ENCODE assay signal across 20 mouse cellular contexts in genomic region chr6:81441396-81441795, GRCm38 (mm10).
"Had no signal": no experiment of that assay in that cellular context is flagged by ENCODE, and none has a peak within 500 bp of the region (broad histone marks: within the 10 kb centered on the region; RNA-seq: fewer than 3 reads in every experiment).

No protein-coding gene starts in this region.

- H3K27ac ChIP-seq: kidney, embryonic 15.5 days; left cerebral cortex, adult 2 months; limb, embryonic 12.5 days; limb, embryonic 15.5 days; liver, embryonic 14.5 days; macrophage; midbrain, embryonic 12.5 days; midbrain, embryonic 15.5 days; neural tube, embryonic 12.5 days; neural tube, embryonic 15.5 days; stomach, postnatal 0 days had no signal

- H3K9me3 ChIP-seq: kidney, embryonic 15.5 days; limb, embryonic 12.5 days; limb, embryonic 15.5 days; midbrain, embryonic 12.5 days; midbrain, embryonic 15.5 days; neural tube, embryonic 12.5 days; neural tube, embryonic 15.5 days had no signal

- DNase-seq: kidney, adult 11 months; kidney, adult 8-10 months; kidney, postnatal 10 days; kidney, postnatal 36 days; left cerebral cortex, postnatal 4 days; liver, postnatal 0 days; lung, embryonic 14.5 days; thymus, postnatal 25 days had no signal

- H3K4me1 ChIP-seq: kidney, embryonic 15.5 days; limb, embryonic 12.5 days; limb, embryonic 15.5 days; midbrain, embryonic 12.5 days; midbrain, embryonic 15.5 days; neural tube, embryonic 12.5 days; neural tube, embryonic 15.5 days had no signal

- H3K36me3 ChIP-seq: kidney, embryonic 15.5 days; limb, embryonic 12.5 days; limb, embryonic 15.5 days; midbrain, embryonic 12.5 days; midbrain, embryonic 15.5 days; neural tube, embryonic 12.5 days; neural tube, embryonic 15.5 days had no signal

- H3K4me3 ChIP-seq: kidney, embryonic 15.5 days; left cerebral cortex, adult 2 months; limb, embryonic 12.5 days; limb, embryonic 15.5 days; midbrain, embryonic 12.5 days; midbrain, embryonic 15.5 days; neural tube, embryonic 12.5 days; neural tube, embryonic 15.5 days had no signal

- H3K27me3 ChIP-seq: kidney, embryonic 15.5 days; limb, embryonic 12.5 days; limb, embryonic 15.5 days; midbrain, embryonic 12.5 days; midbrain, embryonic 15.5 days; neural tube, embryonic 12.5 days; neural tube, embryonic 15.5 days had no signal

- ATAC-seq: liver, postnatal 0 days; lung, postnatal 0 days; midbrain, embryonic 15.5 days had no signal
